Mouse (Mus musculus) intestine, embryonic 16.5 days (tissue): ENCODE results near the gene Vmn1r159. TPM values are rescaled to one million over a fixed set of nuclear protein-coding genes. Genes with fewer than 3 reads are reported as not detected.
"Not testable (repeated sequence)": the region's sequence is repeated elsewhere in the genome, so short reads cannot be mapped to it uniquely, and the experiment has no call there.

Experiments used
- ATAC-seq: fragments of 200-750 bp; cut with Nextera tagmentation; 2 replicates; pipeline ENCODE4 v1.8.0; 2017; ENCODE audit warnings: moderate TSS enrichment, moderate library complexity
- H3K27ac ChIP-seq: fragments of 300-500 bp; sonication (generic); 2 replicates; pipeline ENCODE4 v1.5.1; 2014; ENCODE audit warnings: mild to moderate bottlenecking, low read length
- H3K27me3 ChIP-seq: fragments of 300-500 bp; sonication (generic); replicated peaks from 2 replicates; pipeline ENCODE4 v1.6.1; 2014; ENCODE audit warnings: low read length, control low read depth, mixed read lengths; ENCODE audit not compliant: control insufficient read depth, insufficient read depth
- H3K36me3 ChIP-seq: fragments of 300-500 bp; sonication (generic); 2 replicates; pipeline ENCODE4 v1.6.1; 2014; ENCODE audit warnings: low read length, control low read depth; ENCODE audit not compliant: control insufficient read depth, insufficient read depth
- H3K4me1 ChIP-seq: fragments of 300-500 bp; sonication (generic); 2 replicates; pipeline ENCODE4 v1.6.1; 2014; ENCODE audit warnings: low read length, control low read depth, mixed read lengths; ENCODE audit not compliant: control insufficient read depth, insufficient read depth
- H3K4me2 ChIP-seq: fragments of 300-500 bp; sonication (generic); 2 replicates; pipeline ENCODE4 v1.6.1; 2014; ENCODE audit warnings: low read depth, low read length, control low read depth
- H3K4me3 ChIP-seq: fragments of 300-500 bp; sonication (generic); 2 replicates; pipeline ENCODE4 v1.5.1; 2014; ENCODE audit warnings: mild to moderate bottlenecking, low read length
- H3K9ac ChIP-seq: fragments of 300-500 bp; sonication (generic); 2 replicates; pipeline ENCODE4 v1.6.1; 2014; ENCODE audit warnings: low read depth, low read length
- H3K9me3 ChIP-seq: fragments of 300-500 bp; sonication (generic); 2 replicates; pipeline ENCODE4 v1.6.1; 2016; ENCODE audit warnings: low read length, control low read depth; ENCODE audit not compliant: control insufficient read depth
- WGBS: fragments of 180-500 bp; shearing (Covaris S2); extraction: QIAGEN DNeasy Blood & Tissue Kit; methylation state at CpG from one replicate; pipeline ENCODE4 v1.1.7; 2014; 5-methylcytosine and 5-hydroxymethylcytosine counted together
- polyA plus RNA-seq: library from polyadenylated mRNA; unstranded; fragments of >200 nt; fragmentation: Nextera tagmentation; extraction: Ambion mirVana; gene quantifications from 2 replicates; pipeline ENCODE4 v1.2.1, GENCODE M21; 2015

Vmn1r159 gene
- polyA plus RNA-seq, result not detected in 2 replicates

DNA sequence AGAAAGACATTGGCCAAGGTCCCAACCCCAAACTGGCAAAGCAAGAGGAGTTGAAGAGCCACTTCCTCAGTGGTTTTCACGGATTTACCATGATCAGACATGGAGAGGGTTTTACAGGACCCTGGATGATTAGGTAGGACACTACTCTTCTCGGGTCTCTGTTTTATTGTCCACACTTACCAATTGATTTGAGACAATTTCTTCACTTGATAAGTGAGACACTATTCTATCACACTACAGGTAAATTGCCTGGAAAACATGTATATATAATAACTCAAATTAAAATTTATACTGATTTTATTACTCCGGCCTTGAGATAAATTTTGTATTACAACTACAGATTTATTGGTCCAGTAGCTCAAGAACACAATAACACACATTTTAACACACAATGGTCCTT, at the start of gene Vmn1r159:
Gene Vmn1r159, minus strand, starts transcription at position 101 of the 400 bp plus-strand sequence.
- not testable (repeated sequence) for H3K4me1 ChIP-seq, H3K4me3 ChIP-seq, H3K9ac ChIP-seq, H3K9me3 ChIP-seq, H3K27me3 ChIP-seq, H3K27ac ChIP-seq, H3K4me2 ChIP-seq, ATAC-seq, H3K36me3 ChIP-seq
- WGBS, result 59% methylated on average over 2 of the region's 3 CpGs

DNA sequence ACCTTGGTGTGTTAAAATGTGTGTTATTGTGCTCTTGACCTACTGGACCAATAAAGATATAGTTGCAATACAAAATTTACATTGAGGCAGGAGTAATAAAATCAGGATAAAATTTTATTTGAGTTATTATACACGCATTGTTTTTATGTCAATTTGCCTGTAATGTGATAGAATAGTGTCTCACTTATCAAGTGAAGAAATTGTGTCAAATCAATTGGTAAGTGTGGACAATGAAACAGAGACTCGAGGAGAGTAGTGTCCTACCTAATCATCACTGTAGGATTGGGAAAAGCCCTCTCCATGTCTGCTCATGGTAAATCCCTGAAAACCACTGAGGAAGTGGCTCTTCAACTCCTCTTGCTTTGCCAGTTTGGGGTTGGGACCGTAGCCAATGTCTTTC, 27.5 kb upstream of the Vmn1r159 start, which contains the start of gene Vmn1r160:
Gene Vmn1r160, plus strand, starts transcription at position 301 of the 400 bp plus-strand sequence.
- not testable (repeated sequence) for H3K4me1 ChIP-seq, H3K27ac ChIP-seq, H3K36me3 ChIP-seq, H3K27me3 ChIP-seq, H3K9me3 ChIP-seq, H3K9ac ChIP-seq, H3K4me3 ChIP-seq, H3K4me2 ChIP-seq, ATAC-seq
- WGBS, result 42% methylated on average over 1 of the region's 3 CpGs

Other genes starting within 250 kb of the Vmn1r159 start
- gene Vmn1r155, start 185.6 kb downstream of the Vmn1r159 start, polyA plus RNA-seq, result not detected in 2 replicates
- not detected in 2 replicates for gene Gm8693, start 151.3 kb downstream of the Vmn1r159 start, polyA plus RNA-seq
- not detected in 2 replicates for gene Gm4567, start 123.9 kb downstream of the Vmn1r159 start, polyA plus RNA-seq
- gene Vmn1r157, start 81.9 kb downstream of the Vmn1r159 start, polyA plus RNA-seq, result not detected in 2 replicates
- not detected in 2 replicates for gene Vmn1r158, start 52.8 kb downstream of the Vmn1r159 start, polyA plus RNA-seq
- not detected in 2 replicates for gene Vmn1r160, start 27.6 kb upstream of the Vmn1r159 start, polyA plus RNA-seq
- not detected in 2 replicates for gene Gm4214, start 141.1 kb upstream of the Vmn1r159 start, polyA plus RNA-seq
- not detected in 2 replicates for gene Gm4216, start 176.3 kb upstream of the Vmn1r159 start, polyA plus RNA-seq
- gene Vmn1r163, start 211.9 kb upstream of the Vmn1r159 start, polyA plus RNA-seq, result not detected in 2 replicates
- gene Gm8720, start 223.9 kb upstream of the Vmn1r159 start, polyA plus RNA-seq, result not detected in 2 replicates